Mouse (Mus musculus): ENCODE measurements around the gene Slc46a3.

GRCm38 (mm10) chr5:147845319-147845718 is 49.3 kb downstream of the Slc46a3 start:
- TF ChIP-seq EP300 (IDR thresholded peaks at IDR 0.05; ENCODE audit: low read depth) (no peak), CTCF (IDR thresholded peaks at IDR 0.05; ENCODE audit: low read depth) (no peak)
